Mouse (Mus musculus) spleen, adult 2 months (tissue): ENCODE results near the gene Adcy2. TPM values are rescaled to one million over a fixed set of nuclear protein-coding genes. Genes with fewer than 3 reads are reported as not detected.

ENCODE experiments used
- DNase-seq, 2 experiments: peaks; one replicate each; pipeline versions ENCODE4 v3.0.0 to v3.0.0-alpha.2; 2012 to 2021; ENCODE audit warnings: low spot score in 2 of 2, low read depth in 1 of 2
- H3K27ac ChIP-seq: fragments of 200-500 bp; 2 replicates; pipeline ENCODE4 v1.5.1; 2012; ENCODE audit warnings: low read length, inconsistent platforms; ENCODE audit not compliant: insufficient read depth
- H3K27me3 ChIP-seq: fragments of 200-500 bp; 2 replicates; pipeline ENCODE4 v1.6.1; 2012; ENCODE audit warnings: mild to moderate bottlenecking, moderate library complexity, low read length, inconsistent platforms; ENCODE audit not compliant: control insufficient read depth, insufficient read depth
- H3K36me3 ChIP-seq: fragments of 200-500 bp; 2 replicates; pipeline ENCODE4 v1.6.1; 2012; ENCODE audit warnings: mild to moderate bottlenecking, low read length, inconsistent platforms; ENCODE audit not compliant: control insufficient read depth, insufficient read depth
- H3K4me1 ChIP-seq: fragments of 200-500 bp; 2 replicates; pipeline ENCODE4 v1.6.1; 2011; ENCODE audit warnings: inconsistent platforms; ENCODE audit not compliant: control insufficient read depth, insufficient read depth, insufficient read length
- H3K4me3 ChIP-seq: fragments of 200-500 bp; 2 replicates; pipeline ENCODE4 v1.5.1; 2011; ENCODE audit warnings: mild to moderate bottlenecking, inconsistent platforms; ENCODE audit not compliant: insufficient read depth, insufficient read length; ENCODE audit errors: extremely low read depth
- CTCF ChIP-seq: fragments of 200-500 bp; IDR thresholded peaks from 2 replicates; pipeline ENCODE4 v1.5.1; 2011; ENCODE audit warnings: mild to moderate bottlenecking, inconsistent platforms; ENCODE audit not compliant: insufficient read depth, insufficient read length, insufficient replicate concordance; ENCODE audit errors: extremely low read depth
- POLR2A ChIP-seq: fragments of 200-500 bp; IDR thresholded peaks from 2 replicates; pipeline ENCODE4 v1.6.1; 2011; ENCODE audit warnings: low read depth, low read length, inconsistent platforms
- WGBS: fragments of 180-500 bp; shearing (Covaris S2); methylation state at CpG from one replicate; pipeline ENCODE4 v1.1.7; 2018; 5-methylcytosine and 5-hydroxymethylcytosine counted together
- polyA plus RNA-seq: library from polyadenylated mRNA; depleted of rRNA; stranded (reverse); fragments of >200 nt; gene quantifications from 2 replicates; pipeline ENCODE4 v1.2.3, GENCODE M21; 2012

Gene Adcy2
- polyA plus RNA-seq, 1 experiment = 0.25 TPM

- 8% methylated on average over 6 of the region's 6 CpGs for WGBS
- Histone ChIP-seq H3K27ac (no peak overlapping the region), H3K27me3 (no peaks in the 10 kb centered on the region), H3K4me1 (no peaks in the 10 kb centered on the region), H3K4me3 (no peak overlapping the region), H3K36me3 (no peaks in the 10 kb centered on the region)
- DNase-seq = no peak
- no peak for TF ChIP-seq CTCF
Observed at GRCm38 (mm10) chr13:68928469-68928868, 70.9 kb downstream of the Adcy2 start.

GRCm38 (mm10) chr13:68913666-68914288 lies 85.6 kb downstream of the Adcy2 start:
- DNase-seq = no peak
- H3K4me1 ChIP-seq = no peaks in the 10 kb centered on the region
- WGBS = 35% methylated on average over 11 of the region's 11 CpGs
- no peak overlapping the region for H3K27ac ChIP-seq
- H3K4me3 ChIP-seq = no peak overlapping the region
- TF ChIP-seq POLR2A = no peak
- no peak for TF ChIP-seq CTCF
- no peaks in the 10 kb centered on the region for H3K27me3 ChIP-seq
- H3K36me3 ChIP-seq = no peaks in the 10 kb centered on the region

GRCm38 (mm10) chr13:68906667-68907066 lies 92.7 kb downstream of the Adcy2 start:
- H3K27me3 ChIP-seq = no peaks in the 10 kb centered on the region
- no peak overlapping the region for H3K4me3 ChIP-seq
- no peak for TF ChIP-seq POLR2A
- TF ChIP-seq CTCF = no peak
- DNase-seq = no peak
- no peaks in the 10 kb centered on the region for H3K36me3 ChIP-seq
- H3K27ac ChIP-seq = no peak overlapping the region
- 87% methylated on average over 1 of the region's 1 CpGs for WGBS
- H3K4me1 ChIP-seq = no peaks in the 10 kb centered on the region

DNA sequence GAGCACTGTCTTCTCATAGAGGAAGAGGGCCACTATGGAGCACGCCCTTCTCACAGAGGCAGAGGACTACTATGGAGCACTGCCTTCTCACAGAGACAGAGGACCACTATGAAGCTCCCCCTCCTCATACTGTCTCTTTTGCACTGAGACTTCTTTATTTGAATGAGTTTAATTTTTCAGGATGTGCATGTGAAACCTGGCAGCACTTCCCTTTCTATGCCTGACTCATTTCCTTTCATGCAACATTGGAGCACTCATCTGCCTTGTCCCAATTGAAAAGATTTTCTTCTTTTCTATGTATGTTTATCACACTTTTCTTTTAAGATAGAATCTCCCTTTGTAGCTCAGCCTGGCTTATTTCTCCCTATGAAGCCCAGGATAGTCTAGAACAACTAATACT lies 96.6 kb downstream of the Adcy2 start:
- Histone ChIP-seq H3K27ac (no peak overlapping the region), H3K27me3 (no peaks in the 10 kb centered on the region), H3K4me1 (no peaks in the 10 kb centered on the region), H3K36me3 (no peaks in the 10 kb centered on the region), H3K4me3 (no peak overlapping the region)
- no peak for TF ChIP-seq POLR2A
- no peak for TF ChIP-seq CTCF
- 94% methylated on average over 1 of the region's 1 CpGs for WGBS
- no peak for DNase-seq

DNA sequence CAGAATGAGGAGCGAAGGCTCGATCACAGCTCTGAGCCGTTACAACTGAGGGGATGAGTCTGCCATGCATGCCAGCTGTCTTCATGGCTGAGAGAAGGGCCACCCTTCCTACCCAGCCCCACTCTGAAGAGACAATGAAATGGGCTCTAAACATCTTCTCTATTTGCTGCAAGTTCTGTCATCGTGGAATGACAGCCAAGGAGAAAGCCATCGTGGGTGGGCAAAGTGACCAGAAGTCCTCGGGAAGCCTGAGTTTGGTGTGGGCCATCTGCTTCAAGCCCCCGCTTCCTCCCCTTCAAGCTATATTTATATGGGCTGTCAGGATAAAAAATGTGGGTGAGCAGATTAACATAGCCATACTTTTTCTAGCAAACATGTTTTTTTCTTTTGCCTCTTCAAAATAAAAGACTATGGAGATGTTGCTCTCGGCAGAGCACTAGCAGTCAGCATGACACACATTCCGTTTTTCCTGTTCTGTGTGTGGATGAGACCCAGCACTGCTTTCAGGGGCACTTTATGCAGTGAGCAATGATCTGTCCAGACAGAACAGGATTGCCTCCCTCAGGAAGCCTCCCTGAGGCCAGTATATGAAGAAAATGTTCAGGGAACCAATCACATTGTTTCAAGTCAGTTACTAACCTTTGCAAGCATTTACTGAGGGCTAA lies 109.3 kb downstream of the Adcy2 start:
- whole genome bisulfite sequencing = 85% methylated on average over 9 of the region's 9 CpGs
- no peak overlapping the region for H3K27ac ChIP-seq
- DNase-seq = no peak
- H3K4me1 ChIP-seq = no peaks in the 10 kb centered on the region
- TF ChIP-seq POLR2A = no peak
- TF ChIP-seq CTCF = no peak
- no peak overlapping the region for H3K4me3 ChIP-seq
- H3K27me3 ChIP-seq = no peaks in the 10 kb centered on the region
- H3K36me3 ChIP-seq = no peaks in the 10 kb centered on the region

- Histone ChIP-seq H3K27me3 (no peaks in the 10 kb centered on the region), H3K36me3 (no peaks in the 10 kb centered on the region), H3K27ac (no peak overlapping the region), H3K4me1 (no peaks in the 10 kb centered on the region), H3K4me3 (no peak overlapping the region)
- TF ChIP-seq CTCF = no peak
- TF ChIP-seq POLR2A = no peak
- 92% methylated on average over 6 of the region's 6 CpGs for WGBS
- DNase-seq = no peak
Observed at GRCm38 (mm10) chr13:68868776-68869175, 130.6 kb downstream of the Adcy2 start.

DNA sequence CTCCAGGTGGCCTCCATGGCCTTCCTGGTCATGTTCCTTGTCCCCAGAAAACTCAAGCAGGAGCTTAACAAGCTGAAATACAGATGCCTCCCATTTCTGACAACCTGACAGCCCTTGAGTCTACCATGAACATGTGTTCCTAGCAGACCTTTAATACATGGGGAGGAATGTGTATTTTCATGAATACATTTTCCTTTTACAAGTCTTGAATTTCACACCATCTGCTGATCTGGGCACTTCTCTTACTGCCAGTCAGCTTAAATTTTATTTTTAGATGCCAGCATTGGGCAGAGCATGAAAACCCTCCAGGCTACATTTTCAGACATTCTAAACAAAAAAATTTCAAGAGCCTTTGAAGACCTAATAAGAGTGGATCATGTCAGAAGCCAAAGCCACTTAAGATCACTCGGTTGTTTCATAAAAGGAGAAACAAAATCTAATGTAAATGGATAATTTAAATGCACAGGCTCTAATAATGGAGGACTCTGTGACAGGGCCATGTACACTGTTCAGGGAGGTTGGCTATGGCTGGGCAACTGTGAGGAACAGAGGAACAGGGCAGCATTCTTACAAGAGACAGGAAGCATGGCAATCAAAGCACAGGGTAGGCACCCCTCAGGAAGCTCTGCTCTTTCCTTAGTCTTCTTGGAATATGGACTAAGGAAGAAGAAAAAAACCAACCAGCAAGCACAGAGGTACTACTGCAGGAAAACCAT lies 131.2 kb downstream of the Adcy2 start:
- TF ChIP-seq POLR2A (no peak), CTCF (no peak)
- no peaks in the 10 kb centered on the region for H3K4me1 ChIP-seq
- no peak for DNase-seq
- H3K27me3 ChIP-seq = no peaks in the 10 kb centered on the region
- WGBS = 74% methylated on average over 1 of the region's 1 CpGs
- no peak overlapping the region for H3K27ac ChIP-seq
- no peak overlapping the region for H3K4me3 ChIP-seq
- H3K36me3 ChIP-seq = no peaks in the 10 kb centered on the region
